Mouse (Mus musculus) liver, adult 2 months (tissue): ENCODE measurements at regions not wholly inside any gene's neighbourhood (a gene's known extent, or its start where the extent isn't known, plus 50 kb on each side); places are given as distances from the start of the nearest gene placed in this dataset.

ENCODE experiments used
- CTCF ChIP-seq: fragments of 200-500 bp; IDR thresholded peaks from 2 replicates; pipeline ENCODE4 v1.5.1; 2011; ENCODE audit warnings: low read depth, low read length, control low read depth
- POLR2A ChIP-seq: fragments of 200-500 bp; IDR thresholded peaks from 2 replicates; pipeline ENCODE4 v1.6.1; 2011; ENCODE audit warnings: low read length, control low read depth; ENCODE audit not compliant: insufficient read depth; ENCODE audit errors: extremely low read depth

DNA sequence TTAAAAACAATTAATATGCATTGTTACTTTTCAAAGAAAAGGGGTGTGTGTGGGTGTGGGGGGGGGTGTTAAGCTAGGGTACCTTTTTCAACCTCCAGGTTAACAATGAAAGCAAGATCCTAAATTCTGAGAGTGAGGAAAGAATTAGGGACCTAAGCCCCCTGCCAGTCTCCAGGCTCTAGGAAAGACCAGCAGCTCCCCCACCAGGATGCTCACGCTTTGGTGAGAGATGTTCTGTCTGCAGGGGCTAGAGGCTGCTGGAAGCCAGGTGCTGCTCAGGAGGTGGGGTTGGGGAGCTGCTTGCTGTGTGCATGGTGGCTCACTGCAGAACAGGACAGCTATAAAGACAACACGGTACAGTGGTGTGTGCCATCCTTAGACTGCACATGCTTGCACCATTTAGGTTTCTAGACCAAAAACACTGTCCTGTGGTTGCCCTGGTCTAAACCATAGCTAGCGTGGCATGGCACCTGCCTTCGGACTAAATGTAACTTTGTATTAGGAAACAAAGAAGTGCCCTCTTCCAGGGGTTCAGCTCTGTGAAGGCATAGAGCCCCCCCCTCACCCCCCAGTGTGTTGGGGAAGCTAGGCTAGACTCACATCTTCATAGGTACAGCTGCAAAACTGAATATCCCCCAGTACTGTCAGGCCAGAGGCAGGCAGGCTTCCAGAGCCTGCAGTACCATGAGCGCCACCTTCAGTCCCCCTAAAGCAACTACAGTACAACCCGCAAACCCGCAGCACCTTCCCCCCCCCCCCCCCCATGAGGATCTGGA, 70.7 kb upstream of the Ppp2r5c start:
- TF ChIP-seq CTCF = peak; percentile 41
- TF ChIP-seq POLR2A = no peak
